Mouse (Mus musculus): ENCODE results near the gene Vmn1r2.
"Not testable (repeated sequence)": the region's sequence is repeated elsewhere in the genome, so short reads cannot be mapped to it uniquely, and the experiment has no call there.

GRCm38 (mm10) chr4:3213349-3213748 is 46.2 kb downstream of the Vmn1r2 start:
- TF ChIP-seq CTCF (IDR thresholded peaks at IDR 0.05; ENCODE audit: control insufficient read depth, insufficient read depth, low read length); POLR2A (IDR thresholded peaks at IDR 0.05; ENCODE audit: borderline replicate concordance, control insufficient read depth, low read depth, low read length): not testable (repeated sequence)
